24 mouse cellular contexts compared by ENCODE assay signal in the genomic region with DNA sequence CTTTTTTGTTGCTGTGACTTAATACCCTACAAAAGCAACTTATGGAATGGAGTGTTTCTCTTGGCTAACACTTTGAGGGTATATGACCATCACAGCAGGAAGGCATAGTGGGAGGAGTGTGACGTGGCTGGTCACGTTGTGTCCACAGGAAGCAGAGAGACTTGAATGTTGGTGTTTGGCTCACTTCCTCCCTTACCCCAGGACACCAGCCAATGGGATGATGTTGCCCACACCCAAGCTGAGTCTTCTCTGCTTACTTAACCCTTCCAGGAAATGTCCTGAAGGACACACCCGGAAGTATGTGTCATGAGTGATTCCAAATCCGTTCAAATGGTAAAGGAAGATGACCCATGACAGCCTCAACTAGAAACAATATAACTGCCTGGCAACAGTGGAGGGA. TPM values are rescaled to one million over a fixed set of nuclear protein-coding genes. Genes with fewer than 3 reads are reported as not detected.
DNase-seq lines count a peak whose midpoint lies in the region; ATAC-seq lines count a peak whose summit lies in the region.
"Had no signal": no experiment of that assay in that cellular context is flagged by ENCODE, and none has a peak within 500 bp of the region (broad histone marks: within the 10 kb centered on the region; RNA-seq: fewer than 3 reads in every experiment).

No protein-coding gene starts in this region.

- no peaks in the 10 kb centered on the region for H3K9me3 ChIP-seq in limb, embryonic 11.5 days (ENCODE audit: control insufficient read depth, low read length)
- H3K9me3 ChIP-seq in limb, embryonic 10.5 days (replicated peaks): no peaks in the 10 kb centered on the region
- H3K9me3 ChIP-seq in embryonic facial prominence, embryonic 10.5 days: no peaks in the 10 kb centered on the region
- H3K9me3 ChIP-seq: embryonic facial prominence, embryonic 12.5 days; forebrain, embryonic 13.5 days; G1E; heart, embryonic 15.5 days had no signal

- H3K4me1 ChIP-seq in limb, embryonic 11.5 days (ENCODE audit: control insufficient read depth, insufficient read depth, low read length): no peaks in the 10 kb centered on the region
- H3K4me1 ChIP-seq in limb, embryonic 10.5 days: peaks cover 13% of the 10 kb centered on the region
- peaks cover 11% of the 10 kb centered on the region for H3K4me1 ChIP-seq in embryonic facial prominence, embryonic 10.5 days
- H3K4me1 ChIP-seq: heart, embryonic 15.5 days had no signal

- no peaks in the 10 kb centered on the region for H3K27me3 ChIP-seq in limb, embryonic 11.5 days (ENCODE audit: control insufficient read depth, insufficient read depth, low read length)
- no peaks in the 10 kb centered on the region for H3K27me3 ChIP-seq in limb, embryonic 10.5 days (ENCODE audit: low read depth, poor library complexity, severe bottlenecking)
- H3K27me3 ChIP-seq in embryonic facial prominence, embryonic 10.5 days (replicated peaks; ENCODE audit: low read depth, poor library complexity, severe bottlenecking): 0 out of 2 replicates have a peak, but pooled peaks cover 5% of the 10 kb centered on the region
- H3K27me3 ChIP-seq: embryonic facial prominence, embryonic 12.5 days; forebrain, embryonic 13.5 days; heart, embryonic 15.5 days had no signal

- ATAC-seq in limb, embryonic 11.5 days (ENCODE audit: insufficient number of reproducible peaks, low FRiP score, low TSS enrichment, low read depth): no peak
- ATAC-seq in monocyte, adult 5-6 weeks (replicated peaks; ENCODE audit: insufficient number of reproducible peaks, low FRiP score, low TSS enrichment, poor library complexity, severe bottlenecking): 0 out of 2 replicates have a peak, but pooled peaks have one; percentile 31
- ATAC-seq: forebrain, embryonic 13.5 days; forebrain, postnatal 0 days had no signal

- no peaks in the 10 kb centered on the region for H3K36me3 ChIP-seq in limb, embryonic 11.5 days (ENCODE audit: control insufficient read depth, insufficient read depth, low read length)
- no peaks in the 10 kb centered on the region for H3K36me3 ChIP-seq in limb, embryonic 10.5 days
- no peaks in the 10 kb centered on the region for H3K36me3 ChIP-seq in embryonic facial prominence, embryonic 10.5 days (replicated peaks)
- H3K36me3 ChIP-seq: embryonic facial prominence, embryonic 12.5 days; G1E; heart, embryonic 15.5 days had no signal

- no peak overlapping the region for H3K27ac ChIP-seq in limb, embryonic 11.5 days (replicated peaks; ENCODE audit: low read depth, low read length)
- H3K27ac ChIP-seq in limb, embryonic 10.5 days: no peak overlapping the region
- H3K27ac ChIP-seq in embryonic facial prominence, embryonic 10.5 days (replicated peaks): no peak overlapping the region
- H3K27ac ChIP-seq: embryonic facial prominence, embryonic 12.5 days; forebrain, embryonic 13.5 days; gastrocnemius, adult 2 months; heart, embryonic 15.5 days; hindbrain, embryonic 14.5 days had no signal

- no peak overlapping the region for H3K4me2 ChIP-seq in limb, embryonic 11.5 days (ENCODE audit: low read depth, severe bottlenecking)
- H3K4me2 ChIP-seq: embryonic facial prominence, embryonic 12.5 days; forebrain, embryonic 13.5 days; heart, embryonic 11.5 days; heart, embryonic 15.5 days; hindbrain, embryonic 14.5 days had no signal

- WGBS in limb, embryonic 11.5 days: 75% methylated on average over 4 of the region's 4 CpGs
- 77% methylated on average over 4 of the region's 4 CpGs for WGBS in limb, embryonic 10.5 days
- WGBS in embryonic facial prominence, embryonic 10.5 days: 77% methylated on average over 4 of the region's 4 CpGs

- H3K4me3 ChIP-seq in limb, embryonic 11.5 days (ENCODE audit: low read depth, low read length): no peak overlapping the region
- H3K4me3 ChIP-seq in limb, embryonic 10.5 days: no peak overlapping the region
- H3K4me3 ChIP-seq in embryonic facial prominence, embryonic 10.5 days: no peak overlapping the region
- H3K4me3 ChIP-seq: embryonic facial prominence, embryonic 12.5 days; forebrain, embryonic 13.5 days; gastrocnemius, adult 2 months; heart, embryonic 15.5 days had no signal

- peak; percentile 17 for DNase-seq in limb, embryonic 11.5 days (ENCODE audit: low spot score)
- no peak for DNase-seq in limb, embryonic 10.5 days (ENCODE audit: low spot score)
- DNase-seq in 416B (ENCODE audit: low read depth) (peak; percentile 60), adipocyte (ENCODE audit: low spot score) (no peak)
- DNase-seq in embryonic facial prominence, embryonic 10.5 days (ENCODE audit: low spot score): peak; percentile 4
- DNase-seq: adrenal gland, postnatal 10 days; cerebellum, adult 11 months; cerebellum, adult 8-10 months; cerebellum, postnatal 14 days; embryo, embryonic 11 days; forebrain, postnatal 0 days; gastrocnemius, adult 2 months; gastrocnemius, postnatal 25 days; heart, adult 18-20 months; heart, postnatal 14 days had no signal

- no peak overlapping the region for H3K9ac ChIP-seq in limb, embryonic 11.5 days (ENCODE audit: low read length)
- H3K9ac ChIP-seq: embryonic facial prominence, embryonic 12.5 days; forebrain, embryonic 13.5 days; forebrain, postnatal 0 days; heart, embryonic 15.5 days; hindbrain, embryonic 14.5 days had no signal

RNA-seq across cellular contexts. Expression of a gene that starts 4.8 kb away (rescaled TPM):
- 0.52 and 0.62 TPM in 2 replicates for polyA plus RNA-seq in limb, embryonic 11.5 days (2014; fragmentation: Nextera tagmentation; extraction: Ambion mirVana)
- 0.19 TPM in 2 replicates for polyA plus RNA-seq in limb, embryonic 10.5 days (2016; fragmentation: Nextera tagmentation; extraction: Ambion mirVana)
- 0.59 and 0.61 TPM in 2 replicates for polyA plus RNA-seq in embryonic facial prominence, embryonic 10.5 days (2016; fragmentation: Nextera tagmentation; extraction: Ambion mirVana)
- not detected in 3 replicates for total RNA-seq in monocyte, adult 5-6 weeks (2017)
- total RNA-seq: common myeloid progenitor, adult 5-6 weeks; hematopoietic stem cell, adult 5-6 weeks had no signal
- polyA plus RNA-seq: forebrain, embryonic 13.5 days; G1E had no signal

Comparison
In these comparisons a context has a peak if more than half of its experiments do, and no peak if none do; other contexts are left out.
1. DNase-seq: peak in limb, embryonic 11.5 days (single experiment), 416B (single experiment) and embryonic facial prominence, embryonic 10.5 days (single experiment); none in limb, embryonic 10.5 days (single experiment) and adipocyte (single experiment).